Comparison of ENCODE assay signal across 7 mouse cellular contexts in the genomic region with DNA sequence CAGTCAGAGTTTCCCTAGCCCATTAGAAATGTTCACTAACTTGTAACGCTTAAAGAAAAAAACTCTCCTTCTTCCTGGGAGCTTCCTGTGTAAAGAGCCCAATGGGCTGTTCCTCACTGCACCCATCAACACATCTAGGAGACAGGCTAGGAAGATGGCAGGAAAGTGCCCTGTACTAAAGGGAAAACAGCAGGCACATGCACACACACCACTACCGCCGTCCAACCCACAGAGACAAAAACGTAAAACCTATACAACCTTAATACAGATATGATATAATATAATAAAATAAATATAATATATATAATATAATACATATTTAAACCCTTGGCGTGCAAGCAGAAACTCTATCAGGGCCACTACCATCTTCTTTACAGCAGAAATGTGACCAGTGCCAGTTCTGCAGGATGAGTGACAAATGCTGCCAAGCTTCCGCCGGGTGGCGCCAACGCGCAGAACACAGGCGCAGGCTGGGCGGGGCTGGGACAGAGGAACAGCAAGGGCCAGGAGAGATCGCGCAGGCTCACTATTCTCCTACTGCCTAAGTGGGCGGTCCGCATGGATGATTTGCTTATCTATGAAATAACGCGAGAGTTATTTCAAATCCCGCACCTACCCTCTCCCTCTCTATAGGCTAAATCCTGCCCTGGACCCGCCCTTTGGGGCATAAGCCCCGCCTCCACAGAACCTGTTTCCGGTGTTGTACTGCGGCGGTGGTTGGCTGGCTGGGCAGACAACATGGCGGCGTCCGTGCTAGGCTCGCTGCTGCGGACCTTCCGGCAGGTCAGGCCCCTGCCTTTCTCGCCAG. TPM values are rescaled to one million over a fixed set of nuclear protein-coding genes. Genes with fewer than 3 reads are reported as not detected.
DNase-seq lines count a peak whose midpoint lies in the region; ATAC-seq lines count a peak whose summit lies in the region.

A gene (plus strand): TSS at position 687 of the 808 bp plus-strand sequence.

- peak; percentile 97 for DNase-seq in adrenal gland, postnatal 25 days
- peak; percentile 100 for DNase-seq in heart, adult 11 months
- DNase-seq in kidney, adult 18-20 months, result peak; percentile 99
- DNase-seq in limb, embryonic 11.5 days (ENCODE audit: low spot score), result peak; percentile 95
- peak; percentile 99 for DNase-seq in midbrain, embryonic 14.5 days
- DNase-seq in spleen, adult 18-20 months, result peak; percentile 97 to 98

- peak within 1 kb of the TSS; percentile 80 for H3K9ac ChIP-seq in embryonic facial prominence, embryonic 12.5 days
- peak within 1 kb of the TSS; percentile 85 for H3K9ac ChIP-seq in limb, embryonic 11.5 days (ENCODE audit: low read length)
- H3K9ac ChIP-seq in midbrain, embryonic 14.5 days (replicated peaks; ENCODE audit: low read length), result peak within 1 kb of the TSS; percentile 80

- WGBS in embryonic facial prominence, embryonic 12.5 days, result 7% methylated on average over 31 of the region's 31 CpGs
- WGBS in limb, embryonic 11.5 days, result 8% methylated on average over 31 of the region's 31 CpGs
- WGBS in midbrain, embryonic 14.5 days, result 7% methylated on average over 31 of the region's 31 CpGs

- peak within 1 kb of the TSS; percentile 90 for H3K4me3 ChIP-seq in embryonic facial prominence, embryonic 12.5 days
- H3K4me3 ChIP-seq in limb, embryonic 11.5 days (ENCODE audit: low read depth, low read length), result peak within 1 kb of the TSS; percentile 90
- peak within 1 kb of the TSS; percentile 94 for H3K4me3 ChIP-seq in midbrain, embryonic 14.5 days (replicated peaks; ENCODE audit: low read depth, low read length)

- ATAC-seq in embryonic facial prominence, embryonic 12.5 days (ENCODE audit: insufficient number of reproducible peaks, insufficient read depth, low FRiP score, low TSS enrichment), result peak; percentile 99
- peak; percentile 100 for ATAC-seq in limb, embryonic 11.5 days (ENCODE audit: insufficient number of reproducible peaks, low FRiP score, low TSS enrichment, low read depth)
- ATAC-seq in midbrain, embryonic 14.5 days (ENCODE audit: low FRiP score, low TSS enrichment), result peak; percentile 100

- no peaks in the 10 kb centered on the region for H3K27me3 ChIP-seq in embryonic facial prominence, embryonic 12.5 days
- no peaks in the 10 kb centered on the region for H3K27me3 ChIP-seq in limb, embryonic 11.5 days (ENCODE audit: control insufficient read depth, insufficient read depth, low read length)
- H3K27me3 ChIP-seq in midbrain, embryonic 14.5 days (ENCODE audit: control insufficient read depth, insufficient read depth, low read length), result no peaks in the 10 kb centered on the region

- peak within 1 kb of the TSS; percentile 84 for H3K4me2 ChIP-seq in embryonic facial prominence, embryonic 12.5 days (replicated peaks)
- H3K4me2 ChIP-seq in limb, embryonic 11.5 days (ENCODE audit: low read depth, severe bottlenecking), result peak within 1 kb of the TSS; percentile 71
- H3K4me2 ChIP-seq in midbrain, embryonic 14.5 days (ENCODE audit: low read length), result peak within 1 kb of the TSS; percentile 71

- H3K9me3 ChIP-seq in embryonic facial prominence, embryonic 12.5 days, result no peaks in the 10 kb centered on the region
- no peaks in the 10 kb centered on the region for H3K9me3 ChIP-seq in limb, embryonic 11.5 days (ENCODE audit: control insufficient read depth, low read length)
- H3K9me3 ChIP-seq in midbrain, embryonic 14.5 days (ENCODE audit: control insufficient read depth, low read length), result no peaks in the 10 kb centered on the region

- H3K27ac ChIP-seq in embryonic facial prominence, embryonic 12.5 days, result peak within 1 kb of the TSS; percentile 37; the same call in 1 of the 2 replicates
- peak within 1 kb of the TSS; percentile 55; the same call in 1 of the 2 replicates for H3K27ac ChIP-seq in limb, embryonic 11.5 days (replicated peaks; ENCODE audit: low read depth, low read length)
- H3K27ac ChIP-seq in midbrain, embryonic 14.5 days (replicated peaks; ENCODE audit: low read depth, low read length), result peak within 1 kb of the TSS; percentile 83

- H3K4me1 ChIP-seq in embryonic facial prominence, embryonic 12.5 days, result no peaks in the 10 kb centered on the region
- no peaks in the 10 kb centered on the region for H3K4me1 ChIP-seq in limb, embryonic 11.5 days (ENCODE audit: control insufficient read depth, insufficient read depth, low read length)
- peaks cover 4% of the 10 kb centered on the region; the same call in 1 of the 2 replicates for H3K4me1 ChIP-seq in midbrain, embryonic 14.5 days (ENCODE audit: control insufficient read depth, insufficient read depth, low read length)

- 0 out of 2 replicates have a peak, but pooled peaks cover 11% of the 10 kb centered on the region for H3K36me3 ChIP-seq in embryonic facial prominence, embryonic 12.5 days
- no peaks in the 10 kb centered on the region for H3K36me3 ChIP-seq in limb, embryonic 11.5 days (ENCODE audit: control insufficient read depth, insufficient read depth, low read length)
- H3K36me3 ChIP-seq in midbrain, embryonic 14.5 days (ENCODE audit: control insufficient read depth, insufficient read depth, low read length), result peaks cover 24% of the 10 kb centered on the region

RNA-seq across cellular contexts. Expression of the gene that starts here (rescaled TPM):
- total RNA-seq in adrenal gland, postnatal 25 days (2021), result 73.0 and 98.2 TPM in 2 replicates
- 232 and 233 TPM in 2 replicates for polyA plus RNA-seq in embryonic facial prominence, embryonic 12.5 days (2016; fragmentation: Nextera tagmentation; extraction: Ambion mirVana)
- polyA plus RNA-seq in limb, embryonic 11.5 days (2014; fragmentation: Nextera tagmentation; extraction: Ambion mirVana), result 236 and 239 TPM in 2 replicates
- polyA plus RNA-seq in midbrain, embryonic 14.5 days (2014; fragmentation: Nextera tagmentation; extraction: Ambion mirVana), result 144 and 151 TPM in 2 replicates

Comparison
In these comparisons a context has a peak if more than half of its experiments do, and no peak if none do; other contexts are left out.
1. Peak in every context shown above with its lines: DNase-seq, ATAC-seq, H3K4me3 ChIP-seq and H3K27ac ChIP-seq.